Mouse (Mus musculus) gastrocnemius, postnatal 25 days (tissue): ENCODE data around the gene Ptn. TPM values are rescaled to one million over a fixed set of nuclear protein-coding genes. Genes with fewer than 3 reads are reported as not detected.

Source experiments
- microRNA-seq, 2 experiments: library from miRNA; unstranded; fragments of <30 nt; microRNA quantifications; one replicate each; pipeline ENCODE4 v1.2.0; 2021; ENCODE audit warnings: borderline replicate concordance in 2 of 2
- total RNA-seq, 2 experiments: library from RNA; stranded (reverse); gene quantifications; 1 replicate in 1 of 2; 2 replicates in 1 of 2; pipeline ENCODE4 v1.2.3; 2021

Ptn gene
- total RNA-seq, 2 experiments from 2014 or later = 2.6 to 4.6 TPM

Small RNA genes lying within 50 kb of the gene (microRNA-seq; reads per million reads assigned to microRNA genes)
- 0 reads per million in 2 experiments for gene Gm25111
